Mouse (Mus musculus): ENCODE results near the gene Sh3pxd2b.

Gene Sh3pxd2b

GRCm38 (mm10) chr11:32340476-32341473 lies 6.8 kb upstream of the Sh3pxd2b start:
- no peak for DNase-seq (ENCODE audit: low spot score in 2 of 2)

- no peak for DNase-seq (ENCODE audit: low spot score in 2 of 2)
These were observed 4.8 kb upstream of the Sh3pxd2b start for GRCm38 (mm10) chr11:32342770-32343191.

GRCm38 (mm10) chr11:32343350-32343749 lies 4.3 kb upstream of the Sh3pxd2b start:
- no peak for DNase-seq (ENCODE audit: low spot score in 2 of 2)

DNA sequence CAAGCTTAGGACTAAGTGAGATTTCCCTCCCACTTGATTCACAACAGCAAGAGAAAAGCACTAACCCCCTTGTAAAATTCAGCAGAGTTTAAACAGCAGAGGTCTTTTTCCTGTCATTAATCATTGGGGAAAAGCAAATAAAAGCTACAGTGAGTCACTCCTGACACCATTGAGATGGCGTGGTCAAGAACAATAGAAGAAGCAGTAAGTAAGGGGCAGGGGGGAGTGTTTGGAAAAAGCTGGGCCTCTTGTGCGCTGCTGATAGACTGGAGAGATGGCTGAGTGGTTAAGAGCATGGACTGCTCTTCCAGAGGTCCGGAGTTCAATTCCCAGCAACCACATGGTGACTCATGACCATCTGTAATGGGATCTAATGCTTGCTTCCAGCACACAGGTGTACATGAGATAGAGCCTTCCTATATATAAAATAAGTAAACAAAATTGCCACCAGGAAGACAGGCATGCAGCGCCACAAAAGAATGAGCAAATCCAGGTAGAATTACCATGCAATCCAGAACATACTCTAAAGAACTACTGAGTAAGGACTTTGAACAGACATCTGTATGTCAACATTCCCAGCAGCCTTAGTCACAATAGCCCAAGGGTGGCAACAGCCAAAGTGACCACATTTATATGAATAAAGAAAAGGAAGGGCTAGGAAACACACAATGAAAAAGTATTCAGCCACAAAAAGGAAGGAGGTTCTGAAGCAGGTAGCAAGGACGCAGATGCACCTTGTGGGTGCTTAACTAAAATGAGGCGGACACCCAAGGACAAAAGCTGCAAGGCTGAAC lies 1.9 kb upstream of the Sh3pxd2b start:
- no peak for DNase-seq (ENCODE audit: low spot score in 2 of 2)

GRCm38 (mm10) chr11:32347264-32347606 lies 385 bp upstream of the Sh3pxd2b start:
- DNase-seq (ENCODE audit: low spot score in 2 of 2): no peak

DNA sequence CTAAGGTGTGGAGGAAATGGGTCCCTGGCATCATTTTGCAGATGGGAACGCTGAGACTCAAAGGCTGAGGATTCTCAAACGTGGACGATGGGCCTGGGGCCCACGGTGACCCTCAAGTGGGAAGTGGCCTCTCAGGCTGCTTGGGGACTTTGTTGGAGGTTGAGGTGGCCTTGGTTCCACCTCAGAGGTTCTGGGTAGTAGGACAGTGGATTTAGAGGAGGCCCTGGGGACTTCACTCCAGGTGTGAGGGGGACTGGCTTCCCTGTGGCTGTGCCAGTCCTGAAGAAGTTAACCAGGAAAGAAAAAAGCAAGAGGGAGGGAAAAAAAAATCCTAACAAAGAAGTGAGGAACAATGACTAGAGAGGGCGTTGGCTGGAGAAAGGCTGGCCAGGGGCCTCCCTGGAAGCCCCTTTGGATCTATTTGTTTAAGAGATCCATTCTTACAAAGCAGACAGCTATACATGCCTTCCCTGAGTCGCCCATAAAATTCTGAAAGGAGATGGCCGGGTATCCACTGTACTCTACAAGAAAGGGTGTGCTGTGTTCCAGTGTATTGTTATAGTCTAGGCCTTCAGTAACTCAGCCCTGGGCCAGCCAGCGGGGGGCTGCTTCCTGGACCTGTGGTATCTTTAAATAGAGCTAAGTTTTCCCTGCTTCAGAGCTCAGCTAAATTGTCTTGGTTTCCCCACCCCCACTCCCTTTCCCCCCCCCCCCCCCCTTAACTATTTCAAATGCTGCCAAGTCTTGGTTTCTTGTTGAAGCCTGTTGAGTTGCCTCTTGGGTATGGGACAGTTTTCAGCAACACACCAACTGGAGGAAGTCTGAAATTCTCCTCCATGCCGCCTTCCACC lies 1.0 kb downstream of the Sh3pxd2b start:
- DNase-seq (ENCODE audit: low spot score in 2 of 2): no peak

- no peak for DNase-seq (ENCODE audit: low spot score in 2 of 2)
These were observed 1.8 kb downstream of the Sh3pxd2b start for GRCm38 (mm10) chr11:32349284-32349953.

- no peak for DNase-seq (ENCODE audit: low spot score in 2 of 2)
These were observed 5.3 kb downstream of the Sh3pxd2b start for GRCm38 (mm10) chr11:32352946-32353345.

- no peak for DNase-seq (ENCODE audit: low spot score in 2 of 2)
These were observed 7.8 kb downstream of the Sh3pxd2b start for GRCm38 (mm10) chr11:32355377-32355776.

GRCm38 (mm10) chr11:32357686-32358085 lies 10.1 kb downstream of the Sh3pxd2b start:
- no peak for DNase-seq (ENCODE audit: low spot score in 2 of 2)

GRCm38 (mm10) chr11:32358399-32358798 lies 10.8 kb downstream of the Sh3pxd2b start:
- DNase-seq (ENCODE audit: low spot score in 2 of 2): no peak

DNA sequence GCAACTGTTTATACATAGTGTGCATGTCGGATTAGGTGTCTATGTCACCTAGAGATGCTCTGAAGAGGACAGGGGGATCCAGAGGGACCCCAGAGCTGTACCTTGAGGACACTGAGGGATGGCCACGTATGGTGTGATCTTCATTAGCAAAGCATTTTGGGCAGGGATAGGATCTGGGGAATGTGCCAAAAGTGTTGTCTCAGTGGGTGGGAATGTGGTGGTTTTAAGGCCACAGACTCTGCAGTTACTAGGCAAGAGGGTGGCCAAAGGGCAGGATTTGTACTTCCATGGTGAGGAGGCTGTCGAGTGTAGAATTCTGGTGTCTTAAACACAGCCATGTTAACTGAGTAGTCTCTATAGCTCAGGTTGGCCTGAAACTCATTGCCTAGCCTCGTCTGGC lies 11.9 kb downstream of the Sh3pxd2b start:
- no peak for DNase-seq (ENCODE audit: low spot score in 2 of 2)

GRCm38 (mm10) chr11:32361774-32362173 lies 14.2 kb downstream of the Sh3pxd2b start:
- no peak for DNase-seq (ENCODE audit: low spot score in 2 of 2)

- DNase-seq (ENCODE audit: low spot score in 2 of 2): no peak
These were observed 15.6 kb downstream of the Sh3pxd2b start for GRCm38 (mm10) chr11:32363188-32363587.

DNA sequence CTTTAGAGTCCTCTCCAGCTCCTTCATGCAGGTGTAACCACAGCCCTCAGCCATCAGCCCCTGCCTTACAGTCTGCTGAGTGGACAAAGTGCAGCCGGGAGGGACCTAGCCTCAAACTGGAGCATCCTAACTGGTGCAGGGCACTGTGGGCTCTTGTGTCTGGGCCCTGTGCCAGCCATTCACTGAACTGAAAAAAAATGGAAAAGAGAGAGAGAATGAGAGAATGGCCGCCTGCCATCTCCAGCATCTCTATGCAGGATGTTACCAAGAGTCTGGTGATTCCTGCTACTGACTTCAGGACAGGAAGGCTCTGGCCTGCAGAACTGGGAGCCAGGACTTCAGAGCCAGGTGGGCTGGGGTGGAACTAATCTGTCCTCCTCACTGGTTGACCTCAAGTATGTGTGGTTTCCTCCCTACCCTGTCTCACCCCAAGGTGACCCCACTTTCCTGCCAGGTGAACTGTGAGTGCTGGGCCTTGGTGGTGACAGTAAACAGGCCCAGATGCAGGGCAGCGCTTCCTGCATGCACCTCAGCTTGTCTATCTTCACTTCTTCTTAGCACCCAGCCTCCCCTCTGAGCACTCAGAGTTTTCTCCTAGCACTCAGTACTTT lies 16.1 kb downstream of the Sh3pxd2b start:
- DNase-seq (ENCODE audit: low spot score in 2 of 2): peak in 1 of 2 experiments; percentile 63

DNA sequence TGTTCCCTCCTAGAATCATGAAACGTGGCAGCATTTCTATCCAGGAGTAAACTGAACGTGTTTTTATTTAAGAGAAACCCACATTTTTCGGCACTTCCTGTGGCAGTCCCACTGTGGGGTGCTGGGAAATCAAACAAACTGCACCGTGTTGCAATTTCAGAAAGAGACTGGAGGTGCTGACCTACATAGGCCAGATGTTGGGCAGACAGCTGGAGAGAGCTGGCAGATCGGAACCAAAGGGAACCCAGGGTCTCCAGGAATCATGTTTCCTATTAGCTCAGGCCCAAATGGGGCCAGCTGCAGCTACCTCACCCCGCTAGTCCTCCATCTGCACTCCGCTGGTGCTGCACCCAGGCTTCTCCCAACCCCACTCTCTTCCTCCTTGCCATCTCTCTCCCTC lies 16.8 kb downstream of the Sh3pxd2b start:
- DNase-seq (ENCODE audit: low spot score in 2 of 2): no peak

DNA sequence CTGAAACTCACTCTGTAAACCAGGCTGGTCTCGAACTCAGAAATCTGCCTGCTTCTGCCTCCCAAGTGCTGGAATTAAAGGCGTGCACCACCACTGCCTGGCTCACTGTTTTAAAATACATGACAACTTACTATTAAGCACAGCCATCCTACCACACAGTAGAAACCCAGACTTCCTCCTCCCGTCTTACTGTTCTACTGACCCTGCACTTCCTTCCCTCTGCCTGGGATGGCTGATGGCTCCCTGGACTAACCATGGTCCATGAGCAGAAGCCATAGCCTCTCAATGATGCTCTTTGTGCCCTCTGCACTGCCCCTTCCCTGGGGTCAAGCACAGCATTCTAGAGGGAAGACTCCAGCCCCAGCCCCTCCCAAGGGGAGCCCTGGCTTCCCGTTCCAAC lies 17.9 kb downstream of the Sh3pxd2b start:
- DNase-seq (ENCODE audit: low spot score in 2 of 2): no peak

DNA sequence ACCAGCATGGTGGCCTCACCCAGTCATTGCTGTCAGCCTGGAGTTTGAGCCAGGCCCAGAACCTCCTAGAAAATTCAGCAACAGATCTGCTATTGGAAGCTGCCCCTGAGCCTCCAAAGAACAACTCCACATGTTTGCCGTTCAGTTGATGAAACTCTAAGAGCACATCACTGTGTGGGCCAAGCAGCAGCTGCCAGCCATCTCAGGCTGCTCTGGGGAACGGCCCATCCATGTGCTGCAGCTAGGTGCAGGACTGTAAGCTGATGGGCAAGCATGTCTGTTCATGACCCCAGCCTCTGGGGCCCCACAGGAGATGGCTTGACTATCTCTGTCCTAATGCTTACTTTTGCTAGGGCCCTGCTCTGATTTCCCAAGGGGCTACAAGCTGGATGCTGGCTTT lies 19.4 kb downstream of the Sh3pxd2b start:
- DNase-seq (ENCODE audit: low spot score in 2 of 2): no peak

DNA sequence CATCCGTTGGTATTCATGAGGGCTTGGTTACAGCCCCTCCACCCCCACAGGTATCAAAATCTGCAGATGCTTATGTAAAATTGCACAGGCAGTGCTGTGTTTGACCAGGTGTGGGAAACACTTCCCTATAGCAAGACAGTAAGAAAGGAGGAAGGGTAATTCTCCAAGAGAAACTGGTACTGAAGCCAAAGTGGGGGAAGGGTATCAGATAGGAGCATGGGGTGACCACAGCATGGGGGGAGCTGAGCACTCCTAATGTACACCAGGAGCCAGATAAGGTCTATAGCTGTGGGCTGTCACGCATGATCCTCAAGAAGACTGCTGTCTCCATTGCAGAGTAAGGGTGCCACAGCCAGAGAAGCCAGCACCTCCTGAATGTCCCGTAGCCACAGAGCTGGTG lies 21.4 kb downstream of the Sh3pxd2b start:
- DNase-seq (ENCODE audit: low spot score in 2 of 2): no peak

- no peak for DNase-seq (ENCODE audit: low spot score in 2 of 2)
These were observed 23.3 kb downstream of the Sh3pxd2b start for GRCm38 (mm10) chr11:32370881-32371280.
